Mouse (Mus musculus): ENCODE data around the gene Thap3. TPM values are rescaled to one million over a fixed set of nuclear protein-coding genes. Genes with fewer than 3 reads are reported as not detected.

Gene Thap3
- polyA plus RNA-seq, 1 experiment from 2014 or later = 31.7 TPM

DNA sequence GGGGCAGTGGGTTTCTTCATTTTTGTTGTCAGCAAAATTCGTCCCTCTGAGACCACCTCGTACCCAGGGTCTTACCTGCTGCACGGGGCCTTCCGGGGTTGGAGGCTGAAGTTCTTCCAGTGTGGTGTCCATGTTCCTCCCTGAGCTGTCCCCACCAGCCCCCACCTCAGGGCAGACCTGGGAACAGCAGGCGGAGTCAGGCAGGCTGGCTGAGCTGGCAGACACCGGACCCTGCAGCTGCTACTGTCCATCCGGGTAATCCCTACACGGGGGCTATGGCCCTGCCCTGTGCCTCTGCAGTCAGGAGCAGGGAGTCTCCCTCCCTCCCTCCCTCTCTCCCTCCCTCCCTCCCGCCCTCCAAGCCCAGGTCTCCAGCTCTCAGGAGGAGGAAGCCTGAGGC is 5.2 kb downstream of the Thap3 start:
- Histone ChIP-seq H3K4me1 (ENCODE audit: control insufficient read depth, insufficient read depth, low read length) (peaks cover 10% of the 10 kb centered on the region), H3K27ac (replicated peaks; ENCODE audit: low read depth, low read length) (no peak overlapping the region), H3K4me2 (ENCODE audit: low read depth, low read length) (no peak overlapping the region), H3K9me3 (ENCODE audit: control insufficient read depth, low read length) (no peaks in the 10 kb centered on the region), H3K4me3 (ENCODE audit: low read depth, low read length) (0 out of 2 replicates have a peak overlapping the region, but pooled peaks have one; percentile 6), H3K9ac (ENCODE audit: low read depth, low read length) (0 out of 2 replicates have a peak overlapping the region, but pooled peaks have one; percentile 5), H3K27me3 (replicated peaks; ENCODE audit: control insufficient read depth, insufficient read depth, low read length) (no peaks in the 10 kb centered on the region), H3K36me3 (ENCODE audit: control insufficient read depth, insufficient read depth, low read length) (peaks cover 51% of the 10 kb centered on the region)
- peak; percentile 76 for DNase-seq (ENCODE audit: low spot score)
- WGBS = 25% methylated on average over 4 of the region's 9 CpGs
- peak; percentile 70 for ATAC-seq (ENCODE audit: low read depth)

DNA sequence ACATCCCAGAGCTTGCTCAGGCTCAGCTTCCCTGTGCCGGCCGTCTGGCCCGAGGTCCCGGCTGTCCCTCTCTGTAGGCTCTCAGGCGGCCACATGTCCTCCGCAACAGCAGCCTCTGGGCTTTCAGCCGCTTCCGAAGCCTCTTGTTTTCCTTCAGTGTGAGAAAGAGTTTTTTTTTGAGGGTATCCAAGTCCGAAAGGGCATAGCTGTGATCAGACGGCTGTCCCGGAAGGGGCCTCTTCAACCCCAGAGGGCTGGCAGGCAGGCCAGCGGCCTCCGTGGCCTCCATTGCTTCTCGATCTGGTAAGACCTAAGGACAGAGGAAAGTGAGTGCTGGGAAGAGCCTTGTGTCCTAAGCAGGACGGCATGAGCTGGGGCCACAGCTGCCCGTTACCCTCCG is 5.8 kb downstream of the Thap3 start:
- Histone ChIP-seq H3K9me3 (ENCODE audit: control insufficient read depth, low read length) (no peaks in the 10 kb centered on the region), H3K36me3 (ENCODE audit: control insufficient read depth, insufficient read depth, low read length) (peaks cover 56% of the 10 kb centered on the region), H3K27ac (replicated peaks; ENCODE audit: low read depth, low read length) (no peak overlapping the region; the same call in 1 of the 2 replicates), H3K27me3 (replicated peaks; ENCODE audit: control insufficient read depth, insufficient read depth, low read length) (no peaks in the 10 kb centered on the region), H3K4me2 (ENCODE audit: low read depth, low read length) (0 out of 2 replicates have a peak overlapping the region, but pooled peaks have one; percentile 4), H3K4me3 (ENCODE audit: low read depth, low read length) (peak overlapping the region; percentile 6; the same call in 1 of the 2 replicates), H3K9ac (ENCODE audit: low read depth, low read length) (0 out of 2 replicates have a peak overlapping the region, but pooled peaks have one; percentile 5), H3K4me1 (ENCODE audit: control insufficient read depth, insufficient read depth, low read length) (peaks cover 10% of the 10 kb centered on the region)
- DNase-seq (ENCODE audit: low spot score) = no peak
- no peak for ATAC-seq (ENCODE audit: low read depth)
- 46% methylated on average over 17 of the region's 17 CpGs for WGBS

DNA sequence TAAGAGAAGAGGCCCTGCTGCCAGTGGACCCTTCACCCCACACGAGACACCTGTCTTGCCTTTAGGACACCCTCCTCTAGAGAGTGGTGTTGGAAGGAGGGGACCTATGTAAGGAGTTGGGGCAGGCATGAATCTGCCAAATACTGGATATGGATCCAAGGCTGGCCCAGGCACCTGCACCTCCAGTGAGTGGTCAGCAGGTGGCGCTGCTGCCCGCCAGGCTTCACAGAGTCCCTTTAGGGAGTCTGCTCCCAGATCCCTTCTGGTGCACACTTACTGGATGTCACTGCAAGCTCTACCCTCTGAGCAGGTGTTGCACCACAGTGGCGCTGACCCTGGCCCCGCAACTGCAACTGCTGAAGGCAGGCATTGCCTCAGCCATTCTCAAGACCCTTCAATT is 7.4 kb downstream of the Thap3 start:
- WGBS = 13% methylated on average over 5 of the region's 5 CpGs
- Histone ChIP-seq H3K27me3 (replicated peaks; ENCODE audit: control insufficient read depth, insufficient read depth, low read length) (no peaks in the 10 kb centered on the region), H3K9ac (ENCODE audit: low read depth, low read length) (no peak overlapping the region), H3K4me1 (ENCODE audit: control insufficient read depth, insufficient read depth, low read length) (no peaks in the 10 kb centered on the region; the same call in 1 of the 2 replicates), H3K4me3 (ENCODE audit: low read depth, low read length) (no peak overlapping the region), H3K9me3 (ENCODE audit: control insufficient read depth, low read length) (no peaks in the 10 kb centered on the region), H3K27ac (replicated peaks; ENCODE audit: low read depth, low read length) (no peak overlapping the region), H3K36me3 (ENCODE audit: control insufficient read depth, insufficient read depth, low read length) (peaks cover 58% of the 10 kb centered on the region), H3K4me2 (ENCODE audit: low read depth, low read length) (no peak overlapping the region)
- peak; percentile 81 for DNase-seq (ENCODE audit: low spot score)
- peak; percentile 79 for ATAC-seq (ENCODE audit: low read depth)

DNA sequence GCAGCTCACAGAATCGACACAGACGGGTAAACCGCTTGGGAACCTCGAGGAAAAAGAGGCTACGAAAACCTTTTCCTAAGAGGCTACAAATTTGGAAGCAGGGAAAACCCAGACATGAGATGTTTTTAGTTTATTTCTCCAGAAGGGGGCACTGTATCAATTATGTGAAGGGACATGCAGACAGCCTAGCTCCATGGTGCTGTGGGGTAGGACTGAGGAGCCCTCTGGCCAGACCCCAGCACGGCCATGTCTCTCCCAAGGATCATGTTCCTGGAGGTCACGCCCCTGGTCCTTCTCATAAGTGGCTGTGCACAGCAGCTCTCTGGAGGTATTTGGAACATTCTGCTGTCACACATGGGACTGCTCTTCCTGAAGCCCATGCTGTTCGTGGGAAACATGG is 8.1 kb downstream of the Thap3 start:
- DNase-seq (ENCODE audit: low spot score) = no peak

DNA sequence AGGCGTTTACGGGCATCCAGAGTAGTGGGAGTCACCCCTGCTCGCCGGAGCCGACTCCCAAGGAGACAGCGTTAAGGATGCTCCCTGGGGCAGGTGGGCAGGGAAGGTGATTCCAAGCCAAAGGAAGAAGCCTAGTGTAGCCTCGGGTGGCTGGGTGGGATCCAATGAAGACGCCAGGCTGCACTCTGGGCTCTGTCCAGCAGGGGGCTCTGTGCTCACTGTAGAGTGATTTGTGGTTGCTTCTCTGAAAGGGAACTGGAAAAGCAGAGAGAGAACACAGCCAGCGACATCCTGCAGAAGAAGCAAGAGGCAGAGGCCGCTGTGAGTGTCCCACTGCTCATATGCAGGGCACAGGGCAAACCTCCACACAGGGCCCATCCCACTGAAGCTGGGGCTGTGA is 11.0 kb downstream of the Thap3 start:
- Histone ChIP-seq H3K9ac (ENCODE audit: low read depth, low read length) (no peak overlapping the region), H3K27me3 (replicated peaks; ENCODE audit: control insufficient read depth, insufficient read depth, low read length) (no peaks in the 10 kb centered on the region), H3K4me1 (ENCODE audit: control insufficient read depth, insufficient read depth, low read length) (no peaks in the 10 kb centered on the region), H3K9me3 (ENCODE audit: control insufficient read depth, low read length) (0 out of 2 replicates have a peak, but pooled peaks cover 3% of the 10 kb centered on the region), H3K36me3 (ENCODE audit: control insufficient read depth, insufficient read depth, low read length) (peaks cover 61% of the 10 kb centered on the region), H3K4me2 (ENCODE audit: low read depth, low read length) (no peak overlapping the region), H3K27ac (replicated peaks; ENCODE audit: low read depth, low read length) (no peak overlapping the region), H3K4me3 (ENCODE audit: low read depth, low read length) (no peak overlapping the region)
- WGBS = 41% methylated on average over 8 of the region's 10 CpGs
- ATAC-seq (ENCODE audit: low read depth) (no peak), DNase-seq (ENCODE audit: low spot score) (peak; percentile 75)

More for the DNA sequence above, 8.1 kb downstream of the Thap3 start:
- ATAC-seq (ENCODE audit: low read depth) = no peak
- Histone ChIP-seq H3K27ac (replicated peaks; ENCODE audit: low read depth, low read length) (no peak overlapping the region), H3K9ac (ENCODE audit: low read depth, low read length) (no peak overlapping the region), H3K9me3 (ENCODE audit: control insufficient read depth, low read length) (no peaks in the 10 kb centered on the region), H3K36me3 (ENCODE audit: control insufficient read depth, insufficient read depth, low read length) (peaks cover 59% of the 10 kb centered on the region), H3K4me2 (ENCODE audit: low read depth, low read length) (no peak overlapping the region), H3K4me3 (ENCODE audit: low read depth, low read length) (no peak overlapping the region), H3K4me1 (ENCODE audit: control insufficient read depth, insufficient read depth, low read length) (no peaks in the 10 kb centered on the region), H3K27me3 (replicated peaks; ENCODE audit: control insufficient read depth, insufficient read depth, low read length) (no peaks in the 10 kb centered on the region)
- WGBS = 67% methylated on average over 8 of the region's 8 CpGs

DNA sequence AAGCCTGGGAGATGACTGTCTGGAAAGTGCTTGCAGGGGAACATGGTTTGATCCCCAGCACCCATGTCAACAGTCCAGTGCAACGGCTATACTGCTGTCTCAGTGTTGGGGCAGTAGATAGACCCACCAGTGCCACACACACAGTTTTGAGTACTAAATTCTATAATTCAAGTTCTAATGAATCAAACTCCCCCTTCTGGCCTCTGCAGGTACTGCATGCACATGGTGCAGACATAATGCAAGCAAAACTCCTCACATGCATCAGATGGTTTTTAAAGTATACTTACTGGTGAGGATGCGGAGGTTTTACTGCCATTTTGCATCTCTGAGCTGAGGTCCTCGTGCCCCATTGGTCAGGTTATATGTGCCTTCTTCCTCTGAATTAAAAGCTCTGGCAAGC is 13.4 kb downstream of the Thap3 start:
- H3K4me2 ChIP-seq (ENCODE audit: low read depth, low read length) = no peak overlapping the region
- H3K27me3 ChIP-seq (replicated peaks; ENCODE audit: control insufficient read depth, insufficient read depth, low read length) = no peaks in the 10 kb centered on the region
- DNase-seq (ENCODE audit: low spot score) (no peak), ATAC-seq (ENCODE audit: low read depth) (no peak)
- no peak overlapping the region for H3K4me3 ChIP-seq (ENCODE audit: low read depth, low read length)
- H3K4me1 ChIP-seq (ENCODE audit: control insufficient read depth, insufficient read depth, low read length) = no peaks in the 10 kb centered on the region
- no peak overlapping the region for H3K9ac ChIP-seq (ENCODE audit: low read depth, low read length)
- no peak overlapping the region for H3K27ac ChIP-seq (replicated peaks; ENCODE audit: low read depth, low read length)
- H3K36me3 ChIP-seq (ENCODE audit: control insufficient read depth, insufficient read depth, low read length) = peaks cover 57% of the 10 kb centered on the region
- 0 out of 2 replicates have a peak, but pooled peaks cover 3% of the 10 kb centered on the region for H3K9me3 ChIP-seq (ENCODE audit: control insufficient read depth, low read length)
- WGBS = 91% methylated on average over 3 of the region's 3 CpGs

DNA sequence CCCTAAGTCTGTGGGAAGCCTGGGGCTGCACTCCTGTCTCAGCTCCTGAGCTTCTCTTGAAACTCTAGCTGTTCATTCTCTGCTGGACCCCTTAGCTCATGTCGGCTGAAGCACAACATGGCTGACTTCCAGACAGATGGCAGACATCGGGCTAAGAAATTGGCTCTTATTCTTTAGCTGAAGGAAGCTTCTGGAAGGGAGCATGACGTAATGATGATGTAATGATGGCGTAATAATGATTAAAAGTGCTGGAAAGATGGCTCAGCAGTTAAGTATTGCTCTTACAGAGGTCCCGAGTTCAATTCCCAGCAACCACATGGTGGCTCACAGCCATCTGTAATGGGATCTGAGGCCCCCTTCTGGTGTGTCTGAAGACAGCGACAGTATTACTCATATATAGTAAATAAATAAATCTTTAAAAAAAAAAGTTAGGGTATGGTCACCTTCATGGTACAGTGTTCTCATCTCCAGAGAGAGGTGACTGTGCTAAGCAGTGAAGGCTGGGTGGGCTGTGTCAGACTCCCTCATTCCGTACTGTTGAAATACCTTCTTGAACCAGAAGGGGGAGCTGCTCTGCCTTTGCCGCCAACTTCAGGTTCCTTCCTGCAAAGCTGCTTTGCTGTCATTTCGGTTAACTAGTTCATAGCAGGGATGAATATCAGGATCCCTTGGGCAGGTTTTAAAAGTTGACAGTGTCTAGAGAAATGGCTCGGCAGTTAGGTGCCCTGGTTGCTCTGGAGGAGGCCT is 16.4 kb downstream of the Thap3 start:
- H3K9me3 ChIP-seq (ENCODE audit: control insufficient read depth, low read length) = 0 out of 2 replicates have a peak, but pooled peaks cover 3% of the 10 kb centered on the region
- no peaks in the 10 kb centered on the region for H3K27me3 ChIP-seq (replicated peaks; ENCODE audit: control insufficient read depth, insufficient read depth, low read length)
- no peak overlapping the region for H3K4me3 ChIP-seq (ENCODE audit: low read depth, low read length)
- peaks cover 58% of the 10 kb centered on the region for H3K36me3 ChIP-seq (ENCODE audit: control insufficient read depth, insufficient read depth, low read length)
- H3K4me1 ChIP-seq (ENCODE audit: control insufficient read depth, insufficient read depth, low read length) = no peaks in the 10 kb centered on the region
- no peak overlapping the region for H3K4me2 ChIP-seq (ENCODE audit: low read depth, low read length)
- H3K9ac ChIP-seq (ENCODE audit: low read depth, low read length) = no peak overlapping the region
- H3K27ac ChIP-seq (replicated peaks; ENCODE audit: low read depth, low read length) = no peak overlapping the region
- peak; percentile 12 for DNase-seq (ENCODE audit: low spot score)
- no peak for ATAC-seq (ENCODE audit: low read depth)
- 62% methylated on average over 10 of the region's 10 CpGs for WGBS

DNA sequence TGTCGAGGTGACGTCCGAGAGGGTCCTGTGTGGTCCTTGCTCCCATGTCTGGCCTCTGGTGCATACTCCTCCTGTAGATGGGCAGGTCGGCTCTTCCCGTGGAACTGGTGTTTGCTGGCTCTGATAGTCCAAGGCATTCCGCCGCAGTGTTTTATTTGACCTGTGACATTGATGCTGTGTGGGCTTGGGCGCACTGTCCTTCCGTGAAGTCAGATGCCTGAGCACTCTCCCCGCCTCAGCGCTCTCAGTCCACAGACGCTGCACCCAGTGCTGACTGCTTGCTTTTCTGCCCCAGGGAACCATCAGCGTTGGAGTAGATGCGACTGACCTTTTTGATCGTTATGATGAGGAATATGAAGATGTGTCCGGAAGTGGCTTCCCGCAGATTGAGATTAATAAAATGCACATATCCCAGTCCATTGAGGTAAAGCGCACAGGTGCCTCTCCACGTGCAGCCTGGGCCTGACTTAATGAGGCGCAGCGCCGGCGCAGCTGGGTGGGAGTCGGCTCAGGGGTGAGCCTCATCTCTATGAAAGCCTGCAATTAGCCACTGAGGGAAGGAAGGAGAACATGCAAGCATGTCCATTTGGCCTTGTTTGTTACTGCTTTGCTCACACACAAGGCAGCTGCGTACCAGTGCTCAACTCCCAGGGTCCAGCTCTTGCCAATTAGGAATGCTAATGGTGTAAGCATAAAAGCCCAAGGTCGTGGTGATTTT is 20.4 kb downstream of the Thap3 start:
- Histone ChIP-seq H3K4me2 (ENCODE audit: low read depth, low read length) (no peak overlapping the region), H3K36me3 (ENCODE audit: control insufficient read depth, insufficient read depth, low read length) (peaks cover 64% of the 10 kb centered on the region), H3K4me1 (ENCODE audit: control insufficient read depth, insufficient read depth, low read length) (no peaks in the 10 kb centered on the region), H3K4me3 (ENCODE audit: low read depth, low read length) (no peak overlapping the region), H3K9ac (ENCODE audit: low read depth, low read length) (no peak overlapping the region), H3K27me3 (replicated peaks; ENCODE audit: control insufficient read depth, insufficient read depth, low read length) (no peaks in the 10 kb centered on the region), H3K27ac (replicated peaks; ENCODE audit: low read depth, low read length) (no peak overlapping the region), H3K9me3 (ENCODE audit: control insufficient read depth, low read length) (no peaks in the 10 kb centered on the region)
- ATAC-seq (ENCODE audit: low read depth) (no peak), DNase-seq (ENCODE audit: low spot score) (no peak)
- 92% methylated on average over 26 of the region's 26 CpGs for WGBS
